Mouse (Mus musculus) heart, postnatal 14 days (tissue): Measurements from ENCODE around the gene Lgals9. TPM values are rescaled to one million over a fixed set of nuclear protein-coding genes. Genes with fewer than 3 reads are reported as not detected.
A peak's percentile ranks its signal among the peaks of the same experiment; 100 is the strongest.

Experiments used
- DNase-seq, 2 experiments: peaks; one replicate each; pipeline ENCODE4 v3.0.0; 2021 to 2022
- intact Hi-C: fragments of 180-260 bp; cut with DNase I; formaldehyde crosslinking; loops from one replicate; pipeline ENCODE4 v1.15.1; 2025
- total RNA-seq, 2 experiments: library from RNA; stranded (reverse); gene quantifications; 2 replicates each; pipeline ENCODE4 v1.2.3; 2021

The Lgals9 gene
- total RNA-seq, 2 experiments from 2014 or later = 35.5 to 36.1 TPM

- intact Hi-C loops = no loop called here
- DNase-seq = no peak
These were observed 2.7 kb downstream of the Lgals9 start for GRCm38 (mm10) chr11:78982042-78982441.

DNA sequence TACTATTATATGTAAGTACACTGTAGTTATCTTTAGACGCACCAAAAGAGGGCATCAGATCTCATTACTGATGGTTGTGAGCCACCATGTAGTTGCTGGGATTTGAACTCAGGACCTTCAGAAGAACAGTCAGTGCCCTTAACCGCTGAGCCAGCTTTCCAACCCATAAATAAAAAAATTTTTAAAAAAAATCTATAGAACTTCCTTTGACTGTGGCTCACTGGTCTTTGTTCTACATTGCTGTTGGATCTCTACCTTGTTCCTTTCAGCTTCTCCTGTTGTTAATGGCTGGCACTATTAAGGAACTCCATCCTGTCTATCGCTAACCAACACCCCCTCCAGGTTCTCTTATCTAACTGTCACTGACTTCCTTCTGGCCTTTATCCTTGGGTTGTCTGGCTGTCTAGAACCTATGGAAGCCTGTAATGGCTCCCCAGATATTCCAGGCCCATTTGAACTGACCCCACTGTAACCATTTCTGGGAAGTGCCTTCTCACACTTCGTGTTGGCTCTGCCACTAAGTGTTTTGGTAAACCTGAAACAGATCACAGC lies 4.6 kb downstream of the Lgals9 start:
- DNase-seq = no peak
- intact Hi-C loops = no loop called here

DNA sequence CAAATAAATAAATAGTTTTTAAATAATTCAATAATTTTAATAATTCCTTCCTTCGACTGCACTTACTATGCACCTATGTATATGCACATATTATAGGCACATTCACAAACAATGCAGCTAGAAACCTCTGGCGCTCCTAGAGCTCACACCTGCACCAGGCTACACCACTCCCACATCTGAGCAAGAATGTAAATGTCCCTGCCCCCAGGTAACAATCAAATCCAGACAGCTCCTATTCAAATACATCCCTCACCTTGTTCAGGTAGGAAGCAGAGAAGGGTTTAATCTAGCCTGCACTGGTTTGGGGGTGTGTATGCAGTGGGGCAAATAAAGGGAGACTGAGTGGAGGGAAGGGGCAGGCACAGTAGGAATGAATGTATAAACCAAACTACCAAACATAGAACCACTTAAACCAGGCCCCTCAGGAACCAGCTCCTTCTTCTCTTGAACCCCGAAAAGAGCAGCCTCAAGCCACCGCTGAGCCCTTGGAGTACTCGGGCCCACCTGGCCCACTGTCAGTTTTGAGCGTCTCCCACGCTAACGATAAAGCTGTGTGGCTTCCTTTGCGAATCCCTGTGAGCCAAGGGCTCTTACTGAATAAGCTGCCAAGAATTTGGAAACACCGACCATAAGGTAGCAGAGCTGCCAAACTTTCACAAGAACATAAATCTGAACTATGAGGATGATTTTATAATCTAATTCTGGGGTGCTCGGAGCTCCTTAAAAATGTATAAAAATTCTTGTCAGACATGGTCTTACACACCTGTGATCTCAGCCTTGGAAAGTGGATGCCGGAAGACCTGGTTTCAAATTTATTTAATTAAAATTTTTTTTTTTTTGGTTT lies 6.3 kb downstream of the Lgals9 start:
- intact Hi-C loops = no loop called here
- no peak for DNase-seq

DNA sequence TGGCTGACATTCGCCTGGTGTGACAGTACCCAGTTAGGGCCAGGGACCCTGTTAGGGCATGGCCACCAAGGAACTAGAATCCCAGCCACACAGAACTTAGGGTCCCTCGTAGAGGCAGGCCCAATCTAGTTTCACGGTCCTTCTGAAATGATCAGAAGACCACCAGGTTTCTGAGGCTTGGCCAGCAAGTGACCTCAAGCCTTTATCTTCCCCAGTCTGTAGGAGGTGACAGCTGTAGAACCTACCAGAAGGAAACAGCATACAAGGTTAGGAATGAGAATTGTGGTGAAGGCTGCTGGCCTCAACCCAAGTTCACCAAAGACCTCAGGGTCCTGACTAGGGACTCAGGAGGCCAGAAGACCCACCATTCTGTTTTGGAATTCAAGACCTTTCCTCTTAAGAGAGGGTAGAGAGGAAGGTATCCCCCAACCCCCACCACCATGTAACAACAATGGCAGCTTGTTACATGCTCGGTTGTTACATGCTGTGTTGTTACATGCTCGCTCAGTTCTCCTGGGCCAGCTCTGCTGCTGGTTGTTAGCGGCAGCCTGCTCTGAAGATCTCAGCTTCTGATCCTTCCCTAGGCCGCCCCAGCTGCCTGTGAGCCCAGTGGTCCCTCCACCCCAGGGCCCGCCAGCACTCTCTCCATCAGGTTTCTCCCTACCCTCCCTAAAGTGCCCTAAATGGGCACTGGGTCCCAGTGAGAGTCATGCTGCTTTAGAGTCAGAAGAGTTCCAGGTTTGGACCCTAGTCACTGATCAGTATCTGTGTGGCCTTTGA lies 7.8 kb downstream of the Lgals9 start:
- intact Hi-C loops = no loop called here
- DNase-seq = no peak

GRCm38 (mm10) chr11:78973381-78974150 lies 11.2 kb downstream of the Lgals9 start:
- peak; percentile 66 to 72 for DNase-seq
- intact Hi-C loops = no loop called here

GRCm38 (mm10) chr11:78972811-78973351 lies 11.9 kb downstream of the Lgals9 start:
- intact Hi-C loops = no loop called here
- DNase-seq = no peak

DNA sequence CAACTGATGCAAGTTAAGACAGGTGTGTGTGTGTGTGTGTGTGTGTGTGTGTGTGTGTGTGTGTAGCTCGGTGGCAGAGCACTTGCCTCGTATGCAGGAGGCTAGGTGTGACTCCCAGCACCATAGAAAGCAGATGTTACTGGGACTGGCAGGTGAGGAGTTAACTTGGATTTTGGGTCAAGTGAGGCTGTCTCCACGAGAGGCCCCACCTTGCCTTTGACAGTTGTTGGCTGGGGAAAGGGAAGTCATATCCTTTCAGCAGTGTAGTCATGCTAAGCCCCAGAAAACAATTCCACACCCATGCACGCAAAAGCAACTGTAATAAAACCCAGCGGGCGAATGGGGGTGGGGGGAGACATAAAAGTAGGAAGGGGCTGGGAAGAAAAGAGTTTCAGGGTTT lies 12.4 kb downstream of the Lgals9 start:
- intact Hi-C loops = no loop called here

DNA sequence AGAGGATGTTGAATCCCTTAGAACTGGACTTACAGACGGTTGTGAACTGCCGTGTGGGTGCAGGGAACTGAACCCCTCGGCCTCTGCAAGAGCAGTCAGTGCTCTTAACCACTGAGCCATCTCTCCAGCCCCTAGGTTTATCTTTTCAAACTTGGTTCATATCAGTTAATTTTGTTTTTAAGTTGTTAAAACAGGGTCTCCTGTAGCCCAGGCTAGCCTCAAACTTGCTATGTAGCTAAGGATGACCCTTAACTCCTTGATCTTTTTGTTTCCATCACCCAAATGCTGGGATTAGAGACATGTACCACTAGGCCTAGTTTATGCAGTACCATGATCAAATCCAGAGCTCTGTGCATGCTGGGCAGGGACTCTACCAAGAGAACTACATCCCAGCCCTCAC lies 13.0 kb downstream of the Lgals9 start:
- intact Hi-C loops = no loop called here
- DNase-seq = no peak

More for the DNA sequence above, 12.4 kb downstream of the Lgals9 start:
- DNase-seq = no peak

- DNase-seq = no peak
- intact Hi-C loops = no loop called here
These were observed 13.7 kb downstream of the Lgals9 start for GRCm38 (mm10) chr11:78971096-78971495.

GRCm38 (mm10) chr11:78968121-78968520 lies 16.6 kb downstream of the Lgals9 start:
- intact Hi-C loops = loop anchor here (10.0 kb wide), 2 partner anchors 427 to 457 kb away; no protein-coding TSS in a partner anchor

DNA sequence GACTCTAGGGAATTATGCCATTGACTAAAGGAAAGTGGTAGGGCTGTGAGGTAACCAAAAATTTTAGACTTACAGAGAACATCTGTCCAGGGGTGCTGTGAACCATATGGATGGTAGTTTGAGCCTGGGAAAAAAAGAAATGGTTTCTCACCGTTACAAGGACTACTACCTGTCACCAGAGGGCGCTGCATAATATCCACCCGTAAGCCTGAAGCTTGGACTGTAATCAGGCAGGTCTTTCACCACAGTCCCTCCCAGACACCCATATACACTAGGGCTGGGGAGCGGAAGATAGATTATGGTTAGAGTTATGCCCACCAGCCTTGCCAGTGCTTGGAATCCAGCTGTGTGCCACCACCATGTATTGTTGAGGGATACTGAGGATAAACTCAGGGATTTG lies 17.4 kb downstream of the Lgals9 start:
- intact Hi-C loops = loop anchor here (2.0 to 10.0 kb wide), 4 partner anchors 45 to 457 kb away; no protein-coding TSS in a partner anchor

More at GRCm38 (mm10) chr11:78968121-78968520, 16.6 kb downstream of the Lgals9 start:
- no peak for DNase-seq

GRCm38 (mm10) chr11:78961221-78961620 lies 23.5 kb downstream of the Lgals9 start:
- intact Hi-C loops = loop anchor here (5.0 to 10.0 kb wide), 3 partner anchors 336 to 464 kb away; partner anchors contain the start of gene Gm9964

More for the DNA sequence above, 17.4 kb downstream of the Lgals9 start:
- DNase-seq = peak; percentile 51 to 69

GRCm38 (mm10) chr11:78959841-78960520 lies 24.8 kb downstream of the Lgals9 start:
- intact Hi-C loops = loop anchor here (5.0 to 10.0 kb wide), 6 partner anchors 123 to 475 kb away; partner anchors contain the start of gene Gm9964
- peak; percentile 50 to 59 for DNase-seq

More at GRCm38 (mm10) chr11:78961221-78961620, 23.5 kb downstream of the Lgals9 start:
- DNase-seq = no peak

- intact Hi-C loops = loop anchor here (5.0 to 10.0 kb wide), 3 partner anchors 122 to 475 kb away; no protein-coding TSS in a partner anchor
- DNase-seq = no peak
These were observed 25.4 kb downstream of the Lgals9 start for GRCm38 (mm10) chr11:78959367-78959766.

DNA sequence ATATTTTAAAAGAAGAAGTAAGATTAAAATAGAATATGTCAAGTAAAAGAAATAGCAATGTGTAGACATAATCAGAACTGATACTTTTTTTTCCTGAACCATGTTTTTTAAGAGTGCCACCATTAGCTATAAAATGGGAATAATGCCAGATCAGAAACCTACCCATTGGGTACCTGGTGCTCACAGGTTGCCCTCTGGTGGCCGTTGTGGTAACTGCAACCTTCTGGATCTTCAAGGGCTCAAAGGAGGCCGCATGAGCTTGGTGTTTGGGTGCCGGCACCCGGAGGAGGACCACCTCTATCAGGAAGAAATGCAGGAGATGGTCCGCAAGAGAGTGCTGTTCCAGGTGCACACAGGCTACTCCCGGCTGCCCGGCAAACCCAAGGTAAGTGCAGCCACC lies 28.5 kb downstream of the Lgals9 start:
- peak; percentile 77 to 85 for DNase-seq

GRCm38 (mm10) chr11:78952467-78952866 lies 32.3 kb downstream of the Lgals9 start:
- intact Hi-C loops = loop anchor here (10.0 kb wide), 1 partner anchor 468 kb away; no protein-coding TSS in a partner anchor
- DNase-seq = peak; percentile 51 to 65

More for the DNA sequence above, 28.5 kb downstream of the Lgals9 start:
- intact Hi-C loops = loop anchor here (1.0 to 10.0 kb wide), 5 partner anchors 33 to 471 kb away; no protein-coding TSS in a partner anchor

- intact Hi-C loops = loop anchor here (10.0 kb wide), 1 partner anchor 466 kb away; no protein-coding TSS in a partner anchor
- no peak for DNase-seq
These were observed 34.4 kb downstream of the Lgals9 start for GRCm38 (mm10) chr11:78950365-78950764.

GRCm38 (mm10) chr11:78943083-78943482 lies 41.7 kb downstream of the Lgals9 start:
- DNase-seq = no peak
- intact Hi-C loops = no loop called here

DNA sequence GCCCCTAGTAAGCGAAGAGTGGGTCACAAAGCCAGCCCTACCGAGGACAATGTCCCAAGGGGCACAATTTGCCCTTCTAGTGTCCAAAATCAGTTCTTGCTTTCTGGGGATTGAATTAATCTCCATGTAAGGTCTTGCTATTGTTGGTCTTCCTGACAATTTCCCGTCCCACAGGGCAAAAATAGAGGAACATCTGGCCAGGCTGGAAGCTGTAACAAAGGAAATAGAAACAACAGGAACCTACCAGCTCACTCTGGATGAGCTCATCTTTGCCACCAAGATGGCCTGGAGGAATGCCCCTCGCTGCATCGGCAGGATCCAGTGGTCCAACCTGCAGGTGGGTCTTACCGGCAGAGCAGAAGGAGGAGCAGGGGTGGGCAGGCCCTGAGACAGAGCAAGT lies 49.6 kb downstream of the Lgals9 start:
- peak in 1 of 2 experiments; percentile 8 for DNase-seq
- intact Hi-C loops = no loop called here
